Mouse (Mus musculus) bone marrow, adult 2 months (tissue): Measurements from ENCODE around the gene B020031M17Rik. TPM values are rescaled to one million over a fixed set of nuclear protein-coding genes. Genes with fewer than 3 reads are reported as not detected.
"Not testable (repeated sequence)": the region's sequence is repeated elsewhere in the genome, so short reads cannot be mapped to it uniquely, and the experiment has no call there.

Source experiments
- H3K27ac ChIP-seq: fragments of 200-500 bp; 2 replicates; pipeline ENCODE4 v1.5.1; 2012; ENCODE audit warnings: low read depth, mild to moderate bottlenecking, control low read depth, inconsistent platforms, low read length; ENCODE audit not compliant: control insufficient read depth, poor library complexity, insufficient read depth
- H3K4me1 ChIP-seq: fragments of 200-500 bp; 2 replicates; pipeline ENCODE4 v1.6.1; 2011; ENCODE audit warnings: low read length; ENCODE audit not compliant: control insufficient read depth, insufficient read depth
- H3K4me3 ChIP-seq: fragments of 200-500 bp; replicated peaks from 2 replicates; pipeline ENCODE3; 2011; ENCODE audit warnings: mild to moderate bottlenecking, low read depth, low read length, control low read depth; ENCODE audit not compliant: control insufficient read depth
- WGBS: fragments of 180-500 bp; shearing (Covaris S2); methylation state at CpG from one replicate; pipeline ENCODE4 v1.1.7; 2018; 5-methylcytosine and 5-hydroxymethylcytosine counted together
- polyA plus RNA-seq: library from polyadenylated mRNA; stranded (reverse); fragments of >200 nt; gene quantifications from 2 replicates; pipeline ENCODE4 v1.2.4, GENCODE M21; 2011; ENCODE audit warnings: low replicate concordance; ENCODE audit not compliant: missing spikeins, insufficient read depth, insufficient read length

The B020031M17Rik gene
- not detected in 2 replicates for polyA plus RNA-seq

- WGBS, result 69% methylated on average over 4 of the region's 6 CpGs
- H3K4me3 ChIP-seq, result not testable (repeated sequence)
Measured at GRCm38 (mm10) chr13:119950706-119951105, at the start of gene B020031M17Rik. Gene B020031M17Rik, minus strand, starts transcription at chr13:119950806.

DNA sequence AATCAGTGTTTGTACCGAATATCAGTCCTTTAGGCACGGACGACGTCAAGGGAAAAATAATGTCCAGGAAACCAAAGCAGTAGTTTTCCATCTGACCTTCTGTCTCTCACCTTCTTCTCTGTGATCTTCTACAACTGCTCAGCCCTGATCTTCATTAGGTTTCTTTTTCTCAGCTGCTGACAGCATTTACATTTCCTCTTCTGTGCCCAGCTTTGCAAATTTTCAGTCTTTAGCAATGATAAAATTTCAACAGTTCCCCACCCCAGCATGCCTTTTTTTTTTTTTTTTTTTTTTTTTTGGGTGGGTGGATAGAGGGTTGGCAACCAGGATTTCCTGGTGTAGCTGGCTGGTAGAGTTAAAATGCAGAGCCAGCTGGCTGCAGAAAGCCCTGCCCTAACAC, 48.6 kb upstream of the B020031M17Rik start:
- H3K4me3 ChIP-seq, H3K4me1 ChIP-seq, H3K27ac ChIP-seq: not testable (repeated sequence)
- no CpG with 5 or more reads among the region's 4 CpGs for WGBS

More at GRCm38 (mm10) chr13:119950706-119951105, at the start of gene B020031M17Rik:
- not testable (repeated sequence) for H3K27ac ChIP-seq, H3K4me1 ChIP-seq

GRCm38 (mm10) chr13:119998442-119999086, 48.0 kb upstream of the B020031M17Rik start:
- no CpG with 5 or more reads among the region's 22 CpGs for WGBS
- not testable (repeated sequence) for H3K4me3 ChIP-seq, H3K4me1 ChIP-seq, H3K27ac ChIP-seq

GRCm38 (mm10) chr13:119991917-119992496, 41.4 kb upstream of the B020031M17Rik start:
- not testable (repeated sequence) for H3K4me3 ChIP-seq, H3K4me1 ChIP-seq, H3K27ac ChIP-seq
- WGBS, result no CpG with 5 or more reads among the region's 10 CpGs

DNA sequence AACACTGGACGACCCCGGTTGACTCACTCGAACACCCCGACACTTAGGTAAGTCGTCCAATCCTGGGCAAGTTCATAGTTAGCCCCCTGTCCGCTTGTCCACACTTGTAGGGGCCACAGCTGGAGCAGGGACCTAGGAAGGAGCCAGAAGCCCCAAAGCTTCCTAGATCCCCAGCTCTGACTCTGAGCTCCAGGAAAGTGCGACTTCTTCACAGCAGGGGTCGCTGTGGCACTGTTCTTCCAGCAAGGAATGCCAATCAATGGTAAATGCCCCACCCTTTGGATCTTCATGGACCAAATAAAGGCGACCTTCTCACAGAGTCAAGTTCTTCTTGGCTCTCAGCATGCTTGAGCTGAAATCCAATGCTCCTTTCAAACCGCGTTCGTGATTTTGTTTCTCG, 40.7 kb upstream of the B020031M17Rik start:
- no CpG with 5 or more reads among the region's 13 CpGs for WGBS

GRCm38 (mm10) chr13:119969163-119969562, 18.6 kb upstream of the B020031M17Rik start:
- not testable (repeated sequence) for H3K4me3 ChIP-seq, H3K27ac ChIP-seq, H3K4me1 ChIP-seq
- WGBS, result no CpG with 5 or more reads among the region's 13 CpGs

More for the DNA sequence above, 40.7 kb upstream of the B020031M17Rik start:
- H3K4me3 ChIP-seq, H3K4me1 ChIP-seq, H3K27ac ChIP-seq: not testable (repeated sequence)

GRCm38 (mm10) chr13:119968193-119968592, 17.6 kb upstream of the B020031M17Rik start:
- H3K4me3 ChIP-seq, H3K27ac ChIP-seq, H3K4me1 ChIP-seq: not testable (repeated sequence)
- no CpG with 5 or more reads among the region's 14 CpGs for WGBS

- not testable (repeated sequence) for H3K4me1 ChIP-seq, H3K4me3 ChIP-seq, H3K27ac ChIP-seq
- under 1% methylated on average over 21 of the region's 22 CpGs for WGBS
Measured at GRCm38 (mm10) chr13:119965968-119966367, 15.4 kb upstream of the B020031M17Rik start.

DNA sequence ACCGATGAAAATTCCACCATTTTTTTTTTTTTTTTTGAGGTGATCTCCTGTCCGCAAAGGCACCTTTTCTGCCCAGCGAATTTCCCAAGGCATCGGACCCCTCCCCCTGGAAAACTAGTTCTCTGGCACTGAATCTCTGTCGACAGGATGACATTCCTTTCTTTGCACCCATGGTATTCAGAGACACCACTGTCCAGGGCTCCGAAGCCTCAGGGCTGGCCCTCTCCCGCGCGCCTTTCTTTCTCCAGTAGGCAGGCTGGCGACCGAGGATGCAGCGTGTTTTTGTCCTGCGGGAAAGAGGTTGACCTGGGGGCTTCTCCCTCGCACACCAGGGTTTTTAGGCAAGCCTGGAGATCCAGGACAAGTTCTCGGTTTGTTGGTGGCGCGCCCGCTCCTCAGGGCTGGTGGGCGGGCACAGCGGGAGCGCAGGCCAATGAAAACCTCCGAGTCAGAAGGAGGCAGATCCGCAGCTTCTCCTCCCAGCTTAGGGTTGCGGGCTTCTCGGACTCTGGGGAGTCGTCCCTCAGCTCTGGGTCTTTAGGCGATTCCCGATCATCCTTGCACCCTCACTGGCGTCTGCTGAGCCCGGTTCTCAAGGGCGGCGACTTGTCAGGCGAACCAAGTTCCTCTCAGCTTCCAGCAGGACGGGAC, 14.8 kb upstream of the B020031M17Rik start:
- not testable (repeated sequence) for H3K4me1 ChIP-seq, H3K27ac ChIP-seq, H3K4me3 ChIP-seq
- WGBS, result 2% methylated on average over 16 of the region's 34 CpGs

DNA sequence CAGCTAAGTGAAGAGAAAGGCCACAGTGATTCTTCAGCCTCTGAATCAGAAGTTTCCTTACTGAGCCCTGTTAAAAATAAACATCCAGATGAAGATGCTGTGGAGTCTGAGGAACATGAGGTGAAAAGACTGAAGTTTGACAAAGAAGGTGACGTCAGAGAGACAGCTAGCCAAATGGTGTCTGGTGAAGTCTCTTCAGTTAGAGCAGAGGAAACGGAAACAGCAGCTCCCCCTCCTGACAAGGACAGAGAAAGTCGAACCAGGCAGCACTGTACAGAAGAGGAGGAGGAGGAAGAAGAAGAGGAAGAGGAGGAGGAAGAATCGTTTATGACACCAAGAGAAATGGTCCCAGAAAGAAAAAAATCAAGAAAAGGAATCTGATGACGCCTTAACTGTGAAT, 12.2 kb upstream of the B020031M17Rik start:
- H3K27ac ChIP-seq, H3K4me1 ChIP-seq, H3K4me3 ChIP-seq: not testable (repeated sequence)
- WGBS, result no CpG with 5 or more reads among the region's 5 CpGs

- no CpG with 5 or more reads among the region's 5 CpGs for WGBS
Measured at GRCm38 (mm10) chr13:119955567-119955966, 5.0 kb upstream of the B020031M17Rik start.

GRCm38 (mm10) chr13:119955089-119955488, 4.5 kb upstream of the B020031M17Rik start:
- not testable (repeated sequence) for H3K27ac ChIP-seq, H3K4me1 ChIP-seq, H3K4me3 ChIP-seq
- WGBS, result 23% methylated on average over 2 of the region's 2 CpGs

More at GRCm38 (mm10) chr13:119955567-119955966, 5.0 kb upstream of the B020031M17Rik start:
- not testable (repeated sequence) for H3K4me3 ChIP-seq, H3K4me1 ChIP-seq, H3K27ac ChIP-seq

DNA sequence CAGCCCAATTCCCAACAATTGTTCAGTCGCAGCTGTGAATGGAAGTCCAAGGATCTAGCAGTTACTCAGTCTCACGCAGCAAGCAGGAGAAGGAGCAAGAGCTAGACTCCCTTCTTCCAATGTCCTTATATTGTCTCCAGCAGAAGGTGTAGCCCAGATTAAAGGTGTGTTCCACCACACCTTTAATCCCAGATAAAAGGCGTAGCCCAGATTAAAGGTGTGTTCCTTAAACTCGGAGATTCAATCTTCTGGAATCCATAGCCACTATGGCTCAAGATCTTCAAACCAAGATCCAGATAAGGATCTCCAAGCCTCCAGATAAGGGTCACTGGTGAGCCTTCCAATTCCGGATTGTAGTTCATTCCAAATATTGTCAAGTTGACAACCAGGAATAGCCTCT, 21.4 kb downstream of the B020031M17Rik start, which contains the start of gene Gm21761:
Gene Gm21761, minus strand, starts transcription at position 101 of the 400 bp plus-strand sequence.
- not testable (repeated sequence) for H3K4me1 ChIP-seq, H3K27ac ChIP-seq, H3K4me3 ChIP-seq
- 100% methylated on average over 1 of the region's 5 CpGs for WGBS
